Mouse (Mus musculus): ENCODE data around the gene Col11a2. TPM values are rescaled to one million over a fixed set of nuclear protein-coding genes. Genes with fewer than 3 reads are reported as not detected.
A peak's percentile ranks its signal among the peaks of the same experiment; 100 is the strongest.

Gene Col11a2
- polyA plus RNA-seq, 1 experiment from 2014 or later = 64.3 TPM

- no peak overlapping the region for H3K4me3 ChIP-seq (replicated peaks)
- H3K27ac ChIP-seq (replicated peaks) = no peak overlapping the region
- H3K4me1 ChIP-seq = no peaks in the 10 kb centered on the region
- peaks cover 14% of the 10 kb centered on the region for H3K27me3 ChIP-seq
- 60% methylated on average over 5 of the region's 5 CpGs for WGBS
- no peaks in the 10 kb centered on the region for H3K9me3 ChIP-seq (replicated peaks)
- no peak overlapping the region for H3K4me2 ChIP-seq (replicated peaks)
- H3K36me3 ChIP-seq = no peaks in the 10 kb centered on the region
- no peak for ATAC-seq (ENCODE audit: insufficient number of reproducible peaks, low FRiP score, low TSS enrichment, low read depth)
- H3K9ac ChIP-seq = no peak overlapping the region
Observed at GRCm38 (mm10) chr17:34072091-34072490, 32.9 kb downstream of the Col11a2 start.

- H3K4me3 ChIP-seq (replicated peaks) = no peak overlapping the region
- H3K27ac ChIP-seq (replicated peaks) = no peak overlapping the region
- H3K9ac ChIP-seq = no peak overlapping the region
- peaks cover 19% of the 10 kb centered on the region for H3K27me3 ChIP-seq
- H3K9me3 ChIP-seq (replicated peaks) = no peaks in the 10 kb centered on the region
- no peaks in the 10 kb centered on the region for H3K4me1 ChIP-seq
- ATAC-seq (ENCODE audit: insufficient number of reproducible peaks, low FRiP score, low TSS enrichment, low read depth) = no peak
- WGBS = 36% methylated on average over 7 of the region's 7 CpGs
- no peak overlapping the region for H3K4me2 ChIP-seq (replicated peaks)
- no peaks in the 10 kb centered on the region for H3K36me3 ChIP-seq
Observed at GRCm38 (mm10) chr17:34075271-34075670, 36.0 kb downstream of the Col11a2 start.

GRCm38 (mm10) chr17:34077549-34077948 is 38.3 kb downstream of the Col11a2 start:
- H3K27me3 ChIP-seq = peaks cover 19% of the 10 kb centered on the region
- WGBS = 1% methylated on average over 9 of the region's 9 CpGs
- ATAC-seq (ENCODE audit: insufficient number of reproducible peaks, low FRiP score, low TSS enrichment, low read depth) = no peak
- H3K27ac ChIP-seq (replicated peaks) = no peak overlapping the region
- no peak overlapping the region for H3K4me2 ChIP-seq (replicated peaks)
- H3K4me3 ChIP-seq (replicated peaks) = no peak overlapping the region
- no peak overlapping the region for H3K9ac ChIP-seq
- H3K9me3 ChIP-seq (replicated peaks) = no peaks in the 10 kb centered on the region
- H3K36me3 ChIP-seq = no peaks in the 10 kb centered on the region
- no peaks in the 10 kb centered on the region for H3K4me1 ChIP-seq

- Histone ChIP-seq H3K4me3 (replicated peaks) (no peak overlapping the region), H3K36me3 (no peaks in the 10 kb centered on the region), H3K9me3 (replicated peaks) (no peaks in the 10 kb centered on the region), H3K27ac (replicated peaks) (no peak overlapping the region), H3K9ac (no peak overlapping the region), H3K27me3 (peaks cover 19% of the 10 kb centered on the region), H3K4me2 (replicated peaks) (no peak overlapping the region), H3K4me1 (no peaks in the 10 kb centered on the region)
- ATAC-seq (ENCODE audit: insufficient number of reproducible peaks, low FRiP score, low TSS enrichment, low read depth) = no peak
- 58% methylated on average over 4 of the region's 4 CpGs for WGBS
Observed at GRCm38 (mm10) chr17:34078148-34078547, 38.9 kb downstream of the Col11a2 start.

GRCm38 (mm10) chr17:34079002-34079401 is 39.8 kb downstream of the Col11a2 start:
- Histone ChIP-seq H3K9me3 (replicated peaks) (no peaks in the 10 kb centered on the region), H3K9ac (no peak overlapping the region), H3K4me1 (no peaks in the 10 kb centered on the region), H3K36me3 (no peaks in the 10 kb centered on the region), H3K27me3 (peaks cover 19% of the 10 kb centered on the region), H3K4me2 (replicated peaks) (no peak overlapping the region), H3K4me3 (replicated peaks) (no peak overlapping the region), H3K27ac (replicated peaks) (no peak overlapping the region)
- 85% methylated on average over 11 of the region's 11 CpGs for WGBS
- ATAC-seq (ENCODE audit: insufficient number of reproducible peaks, low FRiP score, low TSS enrichment, low read depth) = no peak

GRCm38 (mm10) chr17:34079621-34080020 is 40.4 kb downstream of the Col11a2 start:
- H3K4me3 ChIP-seq (replicated peaks) = no peak overlapping the region
- H3K27ac ChIP-seq (replicated peaks) = no peak overlapping the region
- no peak overlapping the region for H3K4me2 ChIP-seq (replicated peaks)
- no peaks in the 10 kb centered on the region for H3K4me1 ChIP-seq
- H3K27me3 ChIP-seq = peaks cover 19% of the 10 kb centered on the region
- no peaks in the 10 kb centered on the region for H3K9me3 ChIP-seq (replicated peaks)
- WGBS = 11% methylated on average over 5 of the region's 5 CpGs
- no peaks in the 10 kb centered on the region for H3K36me3 ChIP-seq
- no peak overlapping the region for H3K9ac ChIP-seq
- ATAC-seq (ENCODE audit: insufficient number of reproducible peaks, low FRiP score, low TSS enrichment, low read depth) = peak; percentile 76; the same call in 1 of the 2 replicates

GRCm38 (mm10) chr17:34083104-34083503 is 43.9 kb downstream of the Col11a2 start:
- Histone ChIP-seq H3K27me3 (no peaks in the 10 kb centered on the region), H3K9ac (no peak overlapping the region), H3K4me3 (replicated peaks) (no peak overlapping the region), H3K4me1 (no peaks in the 10 kb centered on the region), H3K27ac (replicated peaks) (no peak overlapping the region), H3K4me2 (replicated peaks) (no peak overlapping the region), H3K9me3 (replicated peaks) (no peaks in the 10 kb centered on the region), H3K36me3 (no peaks in the 10 kb centered on the region)
- no peak for ATAC-seq (ENCODE audit: insufficient number of reproducible peaks, low FRiP score, low TSS enrichment, low read depth)
- WGBS = 8% methylated on average over 8 of the region's 8 CpGs

GRCm38 (mm10) chr17:34087386-34087785 is 48.1 kb downstream of the Col11a2 start:
- no peak overlapping the region for H3K4me2 ChIP-seq (replicated peaks)
- WGBS = 40% methylated on average over 2 of the region's 2 CpGs
- H3K27ac ChIP-seq (replicated peaks) = no peak overlapping the region
- 0 out of 2 replicates have a peak, but pooled peaks cover 2% of the 10 kb centered on the region for H3K9me3 ChIP-seq (replicated peaks)
- no peaks in the 10 kb centered on the region for H3K27me3 ChIP-seq
- H3K4me3 ChIP-seq (replicated peaks) = no peak overlapping the region
- H3K4me1 ChIP-seq = no peaks in the 10 kb centered on the region
- no peak overlapping the region for H3K9ac ChIP-seq
- ATAC-seq (ENCODE audit: insufficient number of reproducible peaks, low FRiP score, low TSS enrichment, low read depth) = no peak
- no peaks in the 10 kb centered on the region for H3K36me3 ChIP-seq

GRCm38 (mm10) chr17:34088124-34088523 is 48.9 kb downstream of the Col11a2 start:
- no peak for ATAC-seq (ENCODE audit: insufficient number of reproducible peaks, low FRiP score, low TSS enrichment, low read depth)
- Histone ChIP-seq H3K4me3 (replicated peaks) (no peak overlapping the region), H3K9me3 (replicated peaks) (0 out of 2 replicates have a peak, but pooled peaks cover 2% of the 10 kb centered on the region), H3K27ac (replicated peaks) (no peak overlapping the region), H3K9ac (no peak overlapping the region), H3K4me2 (replicated peaks) (no peak overlapping the region), H3K4me1 (no peaks in the 10 kb centered on the region), H3K27me3 (no peaks in the 10 kb centered on the region), H3K36me3 (no peaks in the 10 kb centered on the region)
- WGBS = 88% methylated on average over 11 of the region's 11 CpGs

GRCm38 (mm10) chr17:34090923-34091322 is 51.7 kb downstream of the Col11a2 start:
- no peaks in the 10 kb centered on the region; the same call in 1 of the 2 replicates for H3K4me1 ChIP-seq
- H3K9me3 ChIP-seq (replicated peaks) = 0 out of 2 replicates have a peak, but pooled peaks cover 2% of the 10 kb centered on the region
- no peak overlapping the region for H3K4me3 ChIP-seq (replicated peaks)
- 47% methylated on average over 7 of the region's 7 CpGs for WGBS
- no peak overlapping the region for H3K9ac ChIP-seq
- ATAC-seq (ENCODE audit: insufficient number of reproducible peaks, low FRiP score, low TSS enrichment, low read depth) = no peak
- H3K36me3 ChIP-seq = no peaks in the 10 kb centered on the region
- H3K4me2 ChIP-seq (replicated peaks) = no peak overlapping the region
- no peak overlapping the region for H3K27ac ChIP-seq (replicated peaks)
- no peaks in the 10 kb centered on the region for H3K27me3 ChIP-seq

- no peak within 1 kb of the TSS for H3K4me3 ChIP-seq (replicated peaks)
- H3K27me3 ChIP-seq = no peaks in the 10 kb centered on the region
- H3K36me3 ChIP-seq = no peaks in the 10 kb centered on the region
- ATAC-seq (ENCODE audit: insufficient number of reproducible peaks, low FRiP score, low TSS enrichment, low read depth) = no peak
- no peak within 1 kb of the TSS for H3K9ac ChIP-seq
- WGBS = 36% methylated on average over 11 of the region's 11 CpGs
- H3K4me2 ChIP-seq (replicated peaks) = no peak within 1 kb of the TSS
- no peak within 1 kb of the TSS for H3K27ac ChIP-seq (replicated peaks)
- 0 out of 2 replicates have a peak, but pooled peaks cover 2% of the 10 kb centered on the region for H3K9me3 ChIP-seq (replicated peaks)
- no peaks in the 10 kb centered on the region; the same call in 1 of the 2 replicates for H3K4me1 ChIP-seq
Observed at GRCm38 (mm10) chr17:34092197-34092875, 53.1 kb downstream of the Col11a2 start, which contains the start of gene H2-Oa. Gene H2-Oa, plus strand, starts transcription at chr17:34092340.
